Mouse (Mus musculus) retina, postnatal 1 day (tissue): ENCODE data around the gene Gm49027.

Experiments
- DNase-seq: peaks from one replicate; pipeline ENCODE4 v3.0.0-alpha.2; 2012

Gm49027 gene

DNA sequence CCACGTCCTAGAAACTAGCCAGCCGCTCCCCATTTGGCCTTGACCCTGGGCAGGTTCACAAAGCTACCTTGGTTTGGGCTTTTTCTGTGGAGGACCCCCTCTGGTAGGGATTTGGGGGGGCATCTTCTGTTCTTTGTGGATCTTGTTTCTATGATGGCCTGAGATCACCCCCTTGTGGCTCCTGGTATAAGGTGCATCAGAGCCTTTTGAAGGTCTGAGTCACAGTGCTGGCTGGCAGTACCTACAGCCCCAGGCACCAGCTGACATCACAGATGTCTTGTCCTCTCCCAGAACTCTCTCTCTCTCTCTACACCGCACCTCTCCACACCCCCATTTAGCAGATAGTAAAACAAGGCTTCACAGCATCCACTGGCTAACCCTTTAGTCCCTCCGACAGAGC is 25.6 kb downstream of the Gm49027 start:
- DNase-seq: peak; percentile 40

DNA sequence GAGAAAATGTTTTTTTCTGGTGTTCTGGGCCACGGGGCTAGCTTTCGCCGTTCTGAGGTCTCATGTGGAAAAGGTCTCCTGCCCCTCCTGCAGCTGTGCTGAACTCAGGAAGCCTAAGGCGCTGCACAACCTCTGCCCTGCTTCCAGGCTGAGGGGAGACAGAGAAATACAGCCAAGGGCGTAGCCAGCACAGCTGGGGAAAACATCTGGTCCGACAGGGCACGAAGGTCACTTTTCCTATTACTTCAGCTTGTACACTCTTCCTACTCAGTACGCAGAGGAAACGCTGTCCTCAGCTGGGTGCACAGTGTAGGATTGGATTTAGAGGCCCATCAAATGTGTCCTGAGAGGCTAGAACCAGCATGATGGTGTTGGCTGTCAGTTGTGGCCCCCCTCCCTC is 35.4 kb downstream of the Gm49027 start:
- no peak for DNase-seq

DNA sequence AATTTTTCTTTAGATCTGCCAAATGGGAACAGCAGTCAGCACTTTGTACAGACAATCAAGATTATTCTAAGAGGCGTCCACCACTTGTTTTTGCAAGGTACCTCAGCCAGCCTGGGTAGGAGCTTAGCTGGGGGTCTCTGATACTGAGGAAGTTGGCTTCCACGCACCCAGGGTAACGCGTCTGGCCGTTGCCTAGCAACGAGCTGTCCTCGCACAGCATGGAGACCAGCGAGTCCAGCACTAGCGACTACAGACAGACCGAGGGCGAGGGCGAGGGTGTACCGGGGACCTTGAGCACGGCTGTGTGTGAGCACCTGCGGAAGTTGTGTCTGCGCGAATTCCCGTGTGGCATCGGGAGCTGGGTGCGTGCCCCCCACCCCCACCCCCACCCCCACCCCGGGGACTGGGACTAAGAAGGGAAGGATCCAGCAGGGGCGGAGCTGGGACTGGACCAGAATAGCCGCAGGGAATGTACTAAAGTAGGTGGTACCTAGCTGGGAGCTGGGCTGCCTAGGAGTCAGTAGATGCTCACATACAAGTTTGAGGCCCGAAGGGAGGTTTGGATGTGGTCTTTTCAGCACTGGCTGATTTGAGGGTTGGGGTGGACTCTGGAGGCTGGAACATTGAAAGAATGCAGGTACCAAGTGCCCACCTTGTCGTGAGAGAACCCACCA is 36.0 kb downstream of the Gm49027 start, which contains the start of the genes Lrrc43 and Il31:
Gene Lrrc43, plus strand, starts transcription at position 194 of the 674 bp plus-strand sequence.
Gene Il31, minus strand, starts transcription at position 378 of the 674 bp plus-strand sequence.
- peak; percentile 80 for DNase-seq

DNA sequence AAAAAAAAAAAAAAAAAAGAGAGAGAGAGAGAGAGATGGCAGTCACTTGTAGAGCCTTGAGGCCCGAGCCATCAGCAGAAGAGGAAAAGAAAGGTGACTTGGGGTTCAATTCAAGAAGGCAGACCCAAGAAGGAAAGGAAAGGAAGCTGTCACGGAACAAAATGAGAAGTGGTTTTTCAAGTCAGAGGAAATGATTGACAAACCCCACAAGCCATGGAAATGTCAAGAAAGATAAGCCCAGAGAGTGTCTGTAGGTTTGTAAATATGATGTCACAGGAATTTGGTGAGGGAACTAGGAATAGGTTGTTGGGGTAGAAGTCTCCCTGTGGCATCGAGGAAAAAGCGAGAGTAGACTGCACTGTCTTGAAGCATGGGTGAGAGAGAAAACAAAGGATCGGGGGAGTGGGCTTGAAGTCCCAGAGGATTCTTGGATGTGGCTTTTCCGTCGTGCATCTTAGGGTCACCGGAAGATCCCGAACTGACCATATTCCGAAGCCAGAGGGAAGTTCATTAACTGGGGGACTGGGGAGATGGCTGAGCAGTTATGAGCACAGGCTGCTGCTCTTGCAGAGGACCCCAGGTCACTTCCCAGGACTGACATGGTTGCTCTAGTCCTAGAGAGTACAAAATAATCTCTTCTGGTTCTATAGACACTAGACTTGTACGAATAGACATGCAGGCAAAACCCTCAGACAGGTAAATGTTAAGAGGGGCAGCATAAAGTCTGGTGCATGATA is 37.5 kb downstream of the Gm49027 start:
- no peak for DNase-seq

DNA sequence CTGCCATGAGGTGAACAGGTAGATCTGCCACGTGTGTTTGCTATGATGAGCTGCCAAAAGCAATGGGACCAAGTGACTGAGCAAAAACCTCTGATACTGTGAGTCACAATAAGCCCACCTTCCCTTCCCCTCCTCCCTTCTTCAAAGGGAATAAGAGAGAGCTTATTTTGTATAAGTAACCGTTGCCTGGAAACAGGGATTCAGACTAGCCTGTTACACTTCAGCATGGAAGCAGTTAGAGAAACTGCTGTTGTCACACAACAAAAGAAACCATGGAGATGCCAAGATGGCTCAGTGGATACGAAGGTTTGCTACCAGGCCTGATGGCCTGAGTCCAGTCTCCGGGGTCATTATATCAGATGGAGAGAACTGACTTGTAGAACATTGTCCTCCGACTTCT is 51.5 kb downstream of the Gm49027 start:
- peak; percentile 10 for DNase-seq

DNA sequence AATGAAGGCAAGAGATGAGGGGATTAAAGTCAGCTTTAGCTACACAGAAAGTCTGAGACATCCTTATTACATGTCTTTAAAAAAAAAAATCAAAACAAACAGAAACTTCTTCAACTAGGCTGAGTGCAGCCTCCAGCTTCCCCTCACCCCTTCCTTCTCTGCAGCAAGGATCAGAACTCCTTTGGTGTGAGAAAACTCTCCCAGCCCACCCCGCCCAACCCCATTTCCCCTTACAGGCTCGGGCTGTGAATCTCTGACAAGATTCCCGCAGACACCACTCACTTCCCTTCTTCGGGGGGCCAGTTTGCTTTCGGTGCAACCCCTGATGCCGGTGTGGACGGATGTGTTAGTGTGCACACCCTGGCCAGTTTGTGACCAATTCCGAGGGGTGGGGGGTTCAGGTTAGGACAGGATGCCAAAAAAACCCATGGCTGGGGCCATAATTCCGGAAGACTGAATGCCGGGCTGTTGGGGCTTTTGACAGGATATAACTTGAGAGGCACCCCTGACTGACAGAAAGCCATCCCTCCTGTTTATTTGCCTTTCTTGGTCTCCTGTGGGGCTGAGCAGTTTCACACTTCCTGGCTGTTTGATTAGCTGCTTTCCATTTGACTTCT is 54.4 kb downstream of the Gm49027 start:
- DNase-seq: no peak

DNA sequence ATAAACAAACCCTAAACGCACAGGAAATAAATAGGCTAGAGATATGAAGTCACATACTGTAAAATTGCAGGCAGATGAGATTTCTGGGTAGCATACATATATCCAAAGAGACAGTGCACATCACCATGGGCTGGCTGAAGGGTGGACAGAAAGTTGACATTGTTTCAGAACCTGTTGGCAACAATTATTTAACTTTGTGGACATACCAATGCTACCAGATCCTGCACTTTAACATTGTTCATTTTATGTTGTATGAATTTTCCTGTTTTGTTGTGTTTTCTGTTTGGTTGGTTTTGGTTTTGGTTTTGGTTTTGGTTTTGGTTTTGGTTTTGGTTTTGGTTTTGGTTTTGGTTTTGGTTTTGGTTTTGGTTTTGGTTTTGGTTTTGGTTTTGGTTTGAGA is 60.6 kb downstream of the Gm49027 start:
- no peak for DNase-seq
